ENCODE assay signal across 9 mouse cellular contexts in genomic region chr11:32693431-32694141, GRCm38 (mm10). TPM values are rescaled to one million over a fixed set of nuclear protein-coding genes. Genes with fewer than 3 reads are reported as not detected.
DNase-seq lines count a peak whose midpoint lies in the region; ATAC-seq and TF ChIP-seq lines count a peak whose summit lies in the region.
"Had no signal": no experiment of that assay in that cellular context is flagged by ENCODE, and none has a peak within 500 bp of the region (broad histone marks: within the 10 kb centered on the region; RNA-seq: fewer than 3 reads in every experiment).

No protein-coding gene starts in this region.

- no peak for TF ChIP-seq EP300 in liver, embryonic 14.5 days (IDR thresholded peaks at IDR 0.05; ENCODE audit: low read depth)

- no peaks in the 10 kb centered on the region for H3K9me3 ChIP-seq in liver, embryonic 14.5 days (ENCODE audit: control insufficient read depth, low read length)
- H3K9me3 ChIP-seq: G1E had no signal

- no peak overlapping the region for H3K27ac ChIP-seq in liver, embryonic 14.5 days

- peak; percentile 22 for DNase-seq in embryo, embryonic 10.5 days (ENCODE audit: low spot score)
- DNase-seq in embryo, embryonic 9.5 days (ENCODE audit: extremely low spot score) = no peak
- DNase-seq in liver, embryonic 14.5 days (ENCODE audit: low read depth in 3 of 3, low spot score in 3 of 3) = no peak
- no peak for DNase-seq in liver
- DNase-seq in brain, embryonic 14.5 days (ENCODE audit: low read depth) = peak; percentile 57
- no peak for DNase-seq in testis, postnatal 14 days (ENCODE audit: low spot score)
- DNase-seq in frontal cortex, postnatal 10 days (ENCODE audit: low spot score in 2 of 2) = no peak

- H3K27me3 ChIP-seq in liver, embryonic 14.5 days (ENCODE audit: control insufficient read depth, insufficient read depth, low read length) = no peaks in the 10 kb centered on the region

- peak; percentile 49 for TF ChIP-seq CTCF in liver, embryonic 14.5 days (IDR thresholded peaks at IDR 0.05; ENCODE audit: low read depth)
- TF ChIP-seq CTCF in brain, embryonic 14.5 days (IDR thresholded peaks at IDR 0.05; ENCODE audit: borderline replicate concordance, extremely low read depth, insufficient read depth, insufficient read length) = peak; percentile 43; the same call in 1 of the 2 replicates

- H3K4me2 ChIP-seq in liver, embryonic 14.5 days (ENCODE audit: low read depth) = no peak overlapping the region

- WGBS in liver, embryonic 14.5 days (ENCODE audit: insufficient replicate concordance) = 60% methylated on average over 7 of the region's 7 CpGs

- ATAC-seq in liver, embryonic 14.5 days (ENCODE audit: insufficient read depth) = no peak
- ATAC-seq in megakaryocyte-erythroid progenitor cell, adult 5-6 weeks (replicated peaks; ENCODE audit: low FRiP score, low TSS enrichment, poor library complexity, severe bottlenecking) = peak; percentile 70

- H3K36me3 ChIP-seq in liver, embryonic 14.5 days (replicated peaks; ENCODE audit: control insufficient read depth, insufficient read depth, low read depth) = no peaks in the 10 kb centered on the region

- no peak overlapping the region for H3K4me3 ChIP-seq in liver, embryonic 14.5 days (ENCODE audit: insufficient read depth in 1 of 2, low read depth in 2 of 2, low read length in 2 of 2)

- H3K9ac ChIP-seq in liver, embryonic 14.5 days (replicated peaks) = no peak overlapping the region

- H3K4me1 ChIP-seq in liver, embryonic 14.5 days (replicated peaks; ENCODE audit: control insufficient read depth in 2 of 2, insufficient read depth in 2 of 2, low read length in 1 of 2) = peaks cover 2 to 8% of the 10 kb centered on the region in 2 experiments; a peak in 2 of 4 replicates

- TF ChIP-seq POLR2A in brain, embryonic 14.5 days (IDR thresholded peaks at IDR 0.05; ENCODE audit: borderline replicate concordance, extremely low read depth, insufficient read depth, insufficient read length, poor library complexity, severe bottlenecking) = no peak

RNA-seq across cellular contexts. Expression of gene Fbxw11, which starts 51.1 kb away (rescaled TPM):
- 10.2 and 10.9 TPM in 2 replicates for polyA plus RNA-seq in liver, embryonic 14.5 days (2012; rRNA removed)
- 13.9 and 14.9 TPM in 2 replicates for polyA plus RNA-seq in liver, embryonic 14.5 days (2014; fragmentation: Nextera tagmentation; extraction: Ambion mirVana)
- polyA plus RNA-seq in brain, embryonic 14.5 days (2012; rRNA removed) = 105 and 106 TPM in 2 replicates
- 30.9 and 40.5 TPM in 2 replicates for total RNA-seq in megakaryocyte-erythroid progenitor cell, adult 5-6 weeks (2014; fragmentation: Nextera tagmentation)
- 28.8 and 36.2 TPM in 2 replicates for total RNA-seq in megakaryocyte-erythroid progenitor cell, adult 5-6 weeks (2017)

Comparison
In these comparisons a context has a peak if more than half of its experiments do, and no peak if none do; other contexts are left out.
1. DNase-seq: peak in embryo, embryonic 10.5 days (single experiment) and brain, embryonic 14.5 days (single experiment); none in embryo, embryonic 9.5 days (single experiment), liver, embryonic 14.5 days (0 of 3), liver (single experiment), testis, postnatal 14 days (single experiment) and frontal cortex, postnatal 10 days (0 of 2).